Mouse (Mus musculus): ENCODE measurements around the gene Npb.

GRCm38 (mm10) chr11:120627468-120628300 is 19.4 kb downstream of the Npb start:
- TF ChIP-seq CTCF (IDR thresholded peaks at IDR 0.05; ENCODE audit: low read depth) (no peak), EP300 (IDR thresholded peaks at IDR 0.05; ENCODE audit: low read depth) (no peak)
